Mouse (Mus musculus): ENCODE results near the gene Abcb5.

Abcb5 gene

DNA sequence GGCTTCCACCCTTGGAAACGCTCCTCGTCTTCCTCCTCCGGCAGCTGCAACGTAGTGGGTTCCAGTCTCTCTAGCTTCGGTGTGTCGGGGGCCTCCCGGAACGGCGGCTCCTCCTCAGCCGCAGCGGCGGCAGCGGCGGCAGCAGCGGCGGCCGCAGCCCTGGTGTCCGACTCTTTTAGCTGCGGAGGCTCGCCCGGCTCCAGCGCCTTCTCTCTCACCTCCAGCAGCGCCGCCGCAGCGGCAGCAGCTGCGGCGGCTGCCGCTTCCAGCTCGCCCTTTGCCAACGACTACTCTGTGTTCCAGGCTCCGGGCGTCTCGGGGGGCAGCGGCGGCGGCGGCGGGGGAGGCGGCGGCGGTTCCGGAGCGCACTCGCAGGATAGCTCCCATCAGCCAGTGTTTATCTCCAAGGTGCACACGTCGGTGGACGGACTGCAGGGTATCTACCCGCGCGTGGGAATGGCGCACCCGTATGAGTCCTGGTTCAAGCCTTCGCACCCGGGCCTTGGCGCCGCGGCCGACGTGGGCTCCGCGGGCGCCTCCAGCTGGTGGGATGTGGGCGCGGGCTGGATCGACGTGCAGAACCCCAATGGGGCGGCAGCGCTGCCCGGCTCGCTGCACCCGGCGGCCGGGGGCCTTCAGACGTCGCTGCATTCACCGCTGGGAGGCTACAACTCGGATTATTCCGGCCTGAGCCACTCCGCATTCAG, 117.6 kb downstream of the Abcb5 start:
- intact Hi-C loops (cut with DNase I), result no loop called here

DNA sequence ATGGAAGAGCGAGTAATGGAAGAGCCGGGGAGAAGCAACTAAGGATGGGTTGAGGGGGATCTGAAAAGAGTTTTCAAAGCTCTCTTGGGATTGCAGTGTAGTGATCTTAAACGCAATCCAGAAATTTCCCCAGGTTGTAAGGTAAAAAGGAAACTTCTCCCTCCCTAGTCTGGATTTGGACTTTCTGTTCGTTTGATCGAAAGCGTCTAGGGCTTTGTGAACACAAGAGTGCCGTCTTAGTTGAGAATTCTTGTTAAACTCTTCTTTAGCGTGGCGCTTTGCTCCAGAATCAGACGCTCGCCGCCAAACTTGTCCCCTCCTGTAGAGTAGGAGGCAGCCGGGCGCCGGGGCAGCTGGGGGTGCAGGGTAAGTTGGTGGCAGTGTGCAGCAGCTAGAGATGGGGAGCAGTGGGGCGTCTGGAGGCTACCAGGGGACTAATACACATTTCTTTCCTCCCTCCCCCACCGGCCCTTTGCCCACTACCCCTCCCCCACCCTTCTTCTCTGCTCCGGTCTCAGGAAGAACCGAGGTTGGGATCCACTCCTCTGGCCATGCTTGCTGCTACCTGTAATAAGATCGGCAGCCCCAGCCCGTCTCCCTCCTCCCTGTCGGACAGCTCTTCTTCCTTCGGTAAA, 118.2 kb downstream of the Abcb5 start:
- intact Hi-C loops (cut with DNase I), result no loop called here

DNA sequence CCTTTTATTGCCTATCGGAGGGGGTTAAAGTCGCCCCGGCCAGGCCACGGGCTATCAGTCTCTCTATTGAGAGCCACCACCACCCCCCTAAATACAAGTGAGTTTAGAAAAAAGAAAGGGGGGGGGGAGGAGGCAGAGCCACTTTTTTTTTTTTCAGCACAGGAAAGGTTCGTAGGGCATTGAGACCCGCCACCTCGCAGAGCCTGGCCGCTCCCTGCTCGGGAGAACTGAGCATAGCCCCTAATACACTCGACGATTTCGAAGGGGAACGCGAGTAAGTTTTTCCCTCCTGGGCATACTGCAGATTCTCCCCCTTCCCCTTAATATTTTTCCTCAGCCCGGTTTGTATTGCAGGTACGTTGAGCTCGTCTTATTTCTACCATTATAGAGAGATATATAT, 118.8 kb downstream of the Abcb5 start:
- intact Hi-C loops (cut with DNase I), result no loop called here

DNA sequence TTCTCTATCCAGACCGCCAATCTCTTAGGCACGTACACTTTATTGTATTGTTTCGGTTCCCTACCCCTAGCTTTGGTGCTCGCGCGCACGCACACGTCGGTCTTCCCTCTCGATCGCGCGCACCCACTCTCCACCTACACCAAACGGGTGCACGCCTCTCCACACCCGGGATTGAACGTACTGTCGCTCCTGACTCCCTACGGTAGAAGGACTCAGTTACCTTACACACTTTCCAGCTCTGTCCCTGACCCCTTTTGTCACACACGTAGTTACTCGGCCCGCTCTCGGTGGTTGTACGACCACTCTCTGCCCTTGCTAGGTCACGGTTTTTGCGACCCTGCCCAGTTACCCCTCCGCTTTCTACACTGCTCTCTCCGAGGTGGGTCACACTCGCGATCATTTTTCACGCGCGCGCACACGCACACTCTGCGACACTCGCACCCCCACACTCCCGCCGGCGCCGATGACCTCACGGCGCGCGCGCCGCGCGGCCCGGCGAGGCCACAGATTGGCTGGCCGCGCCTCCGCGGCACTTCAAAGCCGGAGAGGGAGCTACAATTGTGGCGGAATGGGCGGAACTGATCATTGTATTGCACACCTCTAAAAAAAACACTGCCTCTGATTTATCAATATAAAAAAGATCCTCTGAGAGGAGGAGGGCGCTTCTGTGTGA, 119.4 kb downstream of the Abcb5 start:
- intact Hi-C loops (cut with DNase I), result no loop called here

DNA sequence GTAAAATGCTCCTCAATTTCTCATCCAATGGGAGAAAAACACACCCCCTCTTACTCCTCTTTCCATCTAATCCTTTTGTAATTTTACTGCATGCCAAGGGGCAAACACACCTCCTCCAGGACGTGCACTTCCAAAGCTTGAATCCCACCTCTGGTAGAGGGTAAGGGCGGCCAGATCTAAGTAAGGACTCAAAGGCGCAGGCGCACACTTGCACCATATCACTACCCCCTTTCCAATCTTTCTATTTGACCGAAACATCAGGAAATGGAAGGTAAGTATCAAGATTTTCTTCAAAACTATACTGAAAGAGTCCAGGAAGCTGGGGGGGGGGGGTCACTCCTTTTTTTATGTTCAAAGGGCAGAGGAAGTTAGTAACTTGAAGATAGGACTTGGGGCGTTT, 120.0 kb downstream of the Abcb5 start, which contains the start of gene Sp8:
Sp8 (plus strand) TSS at position 109 of the 400 bp plus-strand sequence.
- intact Hi-C loops (cut with DNase I), result no loop called here

DNA sequence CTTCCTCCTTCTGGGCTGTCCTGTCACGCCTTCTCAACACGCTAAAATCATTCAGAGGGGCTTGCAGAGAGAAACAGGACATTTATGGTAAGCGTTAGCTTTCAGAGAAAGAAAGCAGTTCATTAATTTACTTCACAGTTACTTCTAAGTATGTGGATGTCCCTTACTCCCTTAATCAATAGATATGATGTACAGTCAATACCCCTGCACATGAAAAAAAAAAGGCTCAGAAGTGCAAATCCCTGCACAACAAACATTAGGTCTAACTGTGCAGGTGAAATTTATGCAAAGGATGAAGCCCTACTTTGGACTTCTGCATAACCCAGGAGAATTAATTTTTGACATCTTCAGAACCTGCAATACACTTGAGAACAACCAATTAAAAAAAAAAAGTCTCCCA, 120.9 kb downstream of the Abcb5 start:
- intact Hi-C loops (cut with DNase I), result no loop called here

DNA sequence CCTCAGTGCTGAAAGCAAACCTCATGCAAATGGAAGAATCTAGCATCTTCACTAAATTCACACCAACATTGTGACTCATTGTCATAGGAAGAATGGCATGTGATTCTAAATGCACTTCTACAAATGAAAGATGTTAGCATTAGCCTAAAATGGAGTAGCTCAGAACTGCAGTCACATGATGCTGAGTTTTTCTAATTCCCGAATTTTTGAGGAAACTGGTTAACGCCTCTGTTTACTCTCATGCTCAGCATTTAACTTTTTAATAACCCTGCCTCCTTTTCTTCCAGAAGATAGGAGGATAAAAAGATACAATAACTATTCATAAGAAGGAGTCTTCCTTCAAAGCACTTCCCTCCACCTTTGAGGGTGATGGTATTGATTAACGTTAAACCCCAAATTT, 121.4 kb downstream of the Abcb5 start:
- intact Hi-C loops (cut with DNase I), result no loop called here

DNA sequence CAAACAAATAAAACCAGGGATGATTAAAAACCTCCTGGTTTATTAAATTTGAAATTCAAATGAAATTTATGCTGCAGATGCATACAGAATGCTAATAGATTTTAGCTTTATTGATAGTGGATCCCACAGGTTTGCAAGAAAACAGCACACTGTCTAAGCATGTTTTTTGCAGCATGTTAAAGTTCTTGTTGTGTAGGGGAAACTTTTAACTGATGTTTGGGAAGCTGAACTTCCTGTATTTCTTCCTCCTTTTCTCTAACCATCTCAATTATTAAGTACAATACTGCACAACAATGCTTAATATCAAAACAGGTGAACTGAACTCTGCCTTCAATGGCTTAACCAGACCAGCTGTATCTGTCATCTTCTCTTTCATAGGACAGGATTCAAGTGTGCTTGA, 122.1 kb downstream of the Abcb5 start:
- intact Hi-C loops (cut with DNase I), result no loop called here

DNA sequence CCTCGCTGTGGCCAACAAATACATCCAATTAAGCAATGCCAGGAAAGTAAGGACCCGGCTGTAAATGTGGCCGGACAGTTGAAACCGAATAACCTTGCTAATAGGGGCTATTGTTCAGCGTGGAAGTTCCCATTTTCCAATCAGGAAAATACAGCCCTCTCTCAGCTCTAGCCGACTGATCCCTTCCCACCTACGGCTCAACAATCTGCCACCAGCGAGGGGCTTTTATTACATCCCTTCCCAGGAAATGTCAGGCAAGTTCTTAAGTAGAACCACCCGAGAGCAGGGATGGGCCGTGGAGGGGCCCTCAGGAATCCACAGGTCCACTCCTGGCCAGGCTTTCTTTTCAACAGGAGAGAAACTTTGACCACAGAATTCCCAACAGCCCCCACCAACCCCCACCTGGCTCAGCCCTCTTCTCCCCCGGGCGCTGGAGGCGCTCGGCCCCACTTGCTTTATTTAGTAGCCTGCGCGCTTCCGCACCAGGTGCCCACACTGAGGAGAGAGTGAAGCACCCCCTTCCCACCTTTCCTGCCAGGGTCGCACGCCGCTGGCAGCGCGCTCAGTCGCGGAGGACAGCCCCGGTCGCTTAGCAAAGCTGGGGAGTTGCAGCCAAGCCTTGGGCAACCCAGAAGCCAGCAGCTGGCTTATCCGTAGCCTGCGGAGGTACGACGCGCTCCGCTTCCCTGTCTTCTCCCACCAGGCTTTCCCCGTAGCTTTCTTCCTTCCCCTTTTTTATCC, 123.4 kb downstream of the Abcb5 start:
- intact Hi-C loops (cut with DNase I), result no loop called here

DNA sequence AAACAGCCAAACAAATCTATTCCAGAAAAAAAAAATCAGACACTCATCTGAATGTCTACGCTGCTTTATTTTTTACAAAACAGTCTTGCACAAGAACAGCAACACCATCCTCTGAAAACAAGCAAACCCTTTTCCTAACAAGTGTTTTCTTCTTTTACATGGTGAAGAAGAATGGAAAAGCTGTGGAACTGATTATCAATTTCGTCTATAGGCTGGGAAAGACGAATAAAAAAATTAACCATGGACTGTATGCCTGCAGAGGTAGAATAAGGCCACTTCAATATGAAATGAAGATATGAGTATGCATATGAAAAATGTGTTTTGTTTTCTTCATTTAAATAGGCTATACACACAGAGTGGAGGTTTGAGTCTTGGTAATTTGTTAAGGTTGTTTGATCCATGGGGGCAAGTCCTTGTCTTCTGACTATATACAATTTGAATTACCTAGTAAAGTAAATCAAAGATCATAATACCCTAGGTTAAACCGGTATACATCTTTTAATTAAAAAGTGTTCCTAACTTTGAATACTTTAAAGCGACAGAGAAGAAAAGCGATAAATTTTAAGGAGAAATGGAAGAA, 124.2 kb downstream of the Abcb5 start:
- intact Hi-C loops (cut with DNase I), result no loop called here

DNA sequence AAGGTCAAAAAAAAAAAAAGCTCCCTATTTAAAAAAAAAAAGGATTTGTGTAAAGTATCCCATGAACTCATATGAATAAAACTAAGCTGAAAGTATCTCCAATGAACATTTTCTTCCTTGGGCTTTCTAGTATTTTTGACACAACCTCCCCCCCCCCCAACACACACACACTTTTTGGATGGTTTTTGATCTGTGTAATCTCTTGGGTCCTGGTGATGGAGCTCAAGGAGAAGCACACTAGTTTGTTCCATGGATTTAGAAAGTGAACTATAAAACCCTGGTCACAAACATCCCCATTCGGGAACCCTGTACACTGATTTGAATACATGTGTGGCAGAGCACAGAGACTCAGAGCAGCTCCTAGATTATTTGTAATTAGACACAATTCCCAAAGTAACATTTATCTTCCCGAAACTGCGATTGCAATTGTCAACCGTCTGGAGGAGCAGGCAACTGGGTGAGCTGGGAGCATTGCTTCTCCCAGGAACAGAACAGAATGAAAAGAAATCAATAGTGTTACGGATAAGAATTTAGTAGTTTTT, 124.8 kb downstream of the Abcb5 start:
- intact Hi-C loops (cut with DNase I), result no loop called here

DNA sequence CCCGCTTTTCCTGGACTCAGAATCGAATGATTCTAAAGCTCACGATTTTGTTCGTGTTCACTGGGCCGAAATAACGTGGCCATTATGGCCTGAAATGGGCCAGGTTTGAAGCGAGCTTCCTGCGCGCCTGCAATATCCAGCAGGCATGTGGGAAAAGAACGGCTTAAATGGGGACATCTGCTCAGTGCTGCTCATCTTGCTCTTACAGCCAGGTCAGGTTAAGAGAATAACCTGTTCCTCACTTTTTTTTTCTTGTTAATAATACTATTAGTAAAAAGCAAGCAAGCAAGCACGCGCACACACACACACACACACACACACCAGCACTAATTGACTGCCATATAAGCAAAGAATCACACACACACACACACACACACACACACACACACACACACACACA, 125.4 kb downstream of the Abcb5 start:
- intact Hi-C loops (cut with DNase I), result no loop called here

DNA sequence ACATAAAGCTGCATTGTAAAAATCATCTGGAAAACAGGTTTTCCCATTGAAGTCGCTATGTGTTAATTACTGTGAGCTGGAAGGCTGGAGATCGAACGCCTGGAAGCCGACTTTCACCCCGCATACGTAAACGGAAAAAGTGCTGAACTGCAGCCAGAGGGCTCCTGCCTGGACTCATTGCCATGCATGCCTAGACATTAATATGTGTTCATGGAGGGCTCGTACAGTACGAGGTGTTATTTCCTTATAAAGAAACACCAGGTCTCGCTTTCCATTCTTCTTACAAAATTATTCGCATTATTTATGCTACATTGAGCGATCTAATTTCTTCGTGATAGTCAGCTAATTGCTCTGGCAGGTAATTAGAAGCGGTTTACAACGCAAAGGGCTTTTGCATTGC, 125.9 kb downstream of the Abcb5 start:
- intact Hi-C loops (cut with DNase I), result no loop called here

DNA sequence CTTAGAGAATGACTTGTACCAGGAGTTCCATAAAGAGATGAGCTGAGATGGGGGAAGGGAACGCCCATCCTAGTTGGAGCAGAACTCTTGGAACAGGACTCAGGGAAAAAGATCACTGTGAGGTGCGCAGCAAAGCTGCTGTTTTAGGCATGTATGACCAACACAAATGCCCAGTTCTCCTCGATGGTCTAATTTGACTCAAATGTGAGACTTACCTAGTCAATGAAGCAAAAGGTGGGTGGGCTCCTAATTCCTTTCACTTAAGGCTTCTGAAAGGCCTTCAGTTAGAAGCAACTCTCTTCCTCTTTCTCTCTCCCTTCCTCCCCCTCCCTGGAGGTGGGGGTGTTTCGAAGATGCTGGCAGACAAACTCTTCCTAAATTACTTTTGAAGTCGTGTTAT, 126.8 kb downstream of the Abcb5 start:
- intact Hi-C loops (cut with DNase I), result no loop called here

DNA sequence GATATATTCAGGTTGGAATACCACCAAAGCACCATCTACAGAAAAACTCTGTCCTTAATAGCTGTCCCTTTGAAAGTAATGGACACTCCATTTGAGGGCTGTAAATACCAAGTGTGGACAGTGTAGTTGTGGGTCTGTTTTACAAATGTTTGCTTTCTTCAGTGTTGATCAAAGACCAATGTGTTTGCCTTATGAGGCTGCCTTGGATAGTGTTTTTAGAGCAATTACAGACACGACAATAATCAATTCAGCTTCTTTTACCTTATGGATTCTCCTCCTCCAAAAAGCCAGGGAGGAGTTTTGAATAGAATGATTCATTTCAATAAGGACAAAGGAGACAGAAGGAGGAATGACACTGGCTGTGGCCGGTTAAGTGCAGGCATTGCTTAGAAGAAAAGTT, 128.0 kb downstream of the Abcb5 start:
- intact Hi-C loops (cut with DNase I), result no loop called here

DNA sequence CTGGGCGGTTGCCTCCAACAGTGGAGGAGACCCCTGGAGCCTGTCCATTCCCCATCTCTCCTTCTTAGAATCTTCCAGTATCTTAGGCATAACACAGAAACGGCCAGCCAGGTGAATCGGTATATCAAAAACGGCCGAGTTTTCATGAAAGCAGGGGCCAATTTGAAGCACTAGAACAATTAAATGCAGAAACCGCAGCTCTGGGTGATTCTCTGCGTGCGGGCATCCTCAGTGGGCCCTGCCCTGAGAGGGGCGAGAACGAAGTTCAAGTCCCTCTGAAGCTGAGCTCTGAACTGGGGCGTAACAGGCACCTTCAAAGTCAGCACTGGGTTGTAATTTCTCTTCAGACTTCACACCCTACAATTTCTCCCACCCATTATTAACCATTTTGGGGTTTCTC, 128.9 kb downstream of the Abcb5 start:
- intact Hi-C loops (cut with DNase I), result no loop called here

DNA sequence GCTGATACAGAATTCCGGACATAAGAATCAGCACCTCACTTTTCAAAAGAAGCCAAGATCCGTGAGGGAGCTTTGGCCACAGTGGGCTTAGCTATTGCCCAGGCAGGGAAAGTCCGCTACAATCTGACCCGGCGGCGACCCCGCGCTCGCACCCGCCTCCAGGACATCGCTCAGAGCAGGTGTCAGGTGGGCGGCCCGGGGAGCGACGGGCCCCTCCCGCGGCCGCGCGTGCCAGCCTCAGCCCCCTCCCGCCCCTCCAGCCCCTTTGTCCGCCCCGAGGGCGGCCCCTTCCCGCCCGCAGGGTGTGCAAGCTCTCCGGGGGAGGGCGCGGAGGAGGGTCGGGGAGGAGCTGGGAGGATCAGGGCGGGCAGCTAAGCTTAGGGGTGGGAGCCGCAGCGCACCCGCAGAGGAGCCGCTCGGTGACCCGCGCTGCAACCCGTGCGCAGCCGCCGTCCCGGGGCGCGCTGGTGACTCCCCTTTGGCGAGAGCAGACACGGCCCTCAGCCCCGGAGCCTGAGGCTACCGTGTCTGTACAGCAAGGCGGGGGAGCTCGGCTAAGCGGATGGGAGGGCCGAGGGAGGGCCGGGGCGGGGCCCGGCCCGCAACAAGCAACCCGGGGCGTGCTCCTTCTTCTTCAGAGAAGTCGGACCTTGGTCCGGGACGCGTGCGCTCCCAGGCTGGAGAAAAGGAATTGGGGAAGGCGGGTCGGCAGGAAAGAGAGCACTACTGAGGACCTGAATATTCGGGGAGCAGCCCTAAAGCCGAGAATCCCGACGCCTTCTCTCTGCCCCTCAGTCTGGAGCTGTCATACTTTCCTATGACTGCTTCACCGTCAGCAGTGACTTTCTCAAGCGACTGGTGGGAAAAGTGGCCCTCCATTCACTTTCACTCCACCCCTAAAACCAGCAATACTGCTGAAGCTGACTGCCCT, 129.5 kb downstream of the Abcb5 start:
- intact Hi-C loops (cut with DNase I), result no loop called here

DNA sequence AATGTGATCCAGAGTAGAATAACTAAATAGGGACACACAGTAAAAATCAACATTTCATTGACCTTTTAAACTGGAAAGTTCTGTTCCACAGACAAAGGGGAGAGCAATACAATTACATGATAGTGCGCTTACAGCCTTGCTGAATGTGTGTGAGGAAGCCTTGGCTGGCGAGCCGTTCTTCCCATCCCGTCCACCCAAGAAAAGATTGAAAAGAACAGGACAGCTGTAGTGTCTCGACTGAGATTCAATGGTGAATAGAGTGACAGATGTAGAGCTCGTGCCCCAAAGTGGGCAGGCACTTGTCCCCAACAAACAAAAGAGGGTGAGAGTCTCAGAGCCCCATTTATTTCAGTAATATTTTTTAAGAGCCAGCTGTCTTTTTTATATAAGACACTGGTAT, 136.3 kb downstream of the Abcb5 start:
- intact Hi-C loops (cut with DNase I), result no loop called here
